Mouse (Mus musculus) CH12.LX (cell line): ENCODE data around the gene Vps51.

Source experiments
- E2F4 ChIP-seq: IDR thresholded peaks from 2 replicates; pipeline ENCODE4 v1.6.1; 2011; ENCODE audit warnings: low read depth, low read length, improper control_type of control experiment; ENCODE audit not compliant: insufficient replicate concordance
- EP300 ChIP-seq: IDR thresholded peaks from 2 replicates; pipeline ENCODE4 v1.6.1; 2011; ENCODE audit warnings: low read length, improper control_type of control experiment
- RCOR1 ChIP-seq: conservative IDR thresholded peaks from 2 replicates; pipeline ENCODE4 v1.6.1; 2012; ENCODE audit warnings: low read depth, mild to moderate bottlenecking, inconsistent platforms, low read length, improper control_type of control experiment

GRCm38 (mm10) chr19:6068951-6069350 is 8.1 kb downstream of the Vps51 start:
- TF ChIP-seq E2F4 (no peak), RCOR1 (no peak), EP300 (no peak)
